Mouse (Mus musculus) CH12F3 (cell line): Measurements from ENCODE around the gene Rsrc2.
"Not testable (repeated sequence)": the region's sequence is repeated elsewhere in the genome, so short reads cannot be mapped to it uniquely, and the experiment has no call there.

ENCODE experiments used
- in situ Hi-C: fragments of 300-500 bp; cut with MboI; formaldehyde crosslinking; loops from 2 replicates; pipeline ENCODE4 v1.14.3; 2020; ENCODE audit warnings: low sequenced_read_pairs

Rsrc2 gene

DNA sequence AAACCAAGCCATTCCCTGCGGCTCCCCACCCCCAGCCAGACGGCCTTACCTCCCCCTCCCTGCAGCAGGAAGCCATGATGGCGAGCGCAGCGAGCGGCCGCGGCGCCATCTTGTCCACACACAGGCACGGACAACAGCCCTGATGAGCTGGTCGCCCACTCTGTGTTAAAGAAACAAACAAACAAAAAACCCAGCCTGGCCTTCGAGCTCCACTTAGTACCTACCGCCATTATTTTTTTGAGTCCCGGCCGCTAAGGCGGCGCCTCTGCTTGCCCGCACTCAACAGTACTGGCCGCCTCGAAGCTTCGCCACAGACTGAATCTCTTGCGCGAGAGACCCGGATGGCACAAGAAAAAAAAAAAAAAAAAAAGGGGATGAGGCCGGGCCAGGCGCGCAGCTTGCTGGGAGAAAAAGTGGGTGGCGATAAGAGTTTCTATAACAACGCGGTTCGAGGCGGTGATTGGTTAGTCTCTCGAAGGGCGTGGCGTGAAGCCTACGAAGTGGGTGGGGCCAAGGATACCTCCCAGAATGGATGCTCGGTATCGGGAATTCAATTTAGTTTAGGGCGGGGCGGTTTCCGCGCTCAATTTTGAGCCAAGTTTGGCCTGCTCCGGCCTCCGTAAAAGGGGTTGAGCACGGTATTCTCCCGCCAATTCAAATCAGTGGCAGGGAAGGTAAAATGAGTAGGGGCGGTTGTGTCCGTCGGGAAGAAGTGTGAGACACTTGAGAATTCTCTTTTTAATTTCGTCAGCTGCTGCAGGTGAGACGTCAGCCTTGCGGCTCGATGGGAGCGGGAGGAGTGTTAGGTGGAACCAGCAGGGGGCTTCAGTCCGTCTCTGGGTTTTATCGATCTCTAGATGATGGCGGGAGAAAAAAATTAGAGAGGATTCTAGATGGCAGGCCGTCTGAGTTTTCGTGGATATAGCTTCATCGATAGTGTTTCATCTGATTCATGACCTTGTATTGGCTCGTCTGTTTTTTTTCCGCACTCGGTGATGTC is at the start of gene Rsrc2, which contains the start of gene Kntc1:
TSS of gene Rsrc2 (minus strand) at position 350 of the 1,000 bp plus-strand sequence.
TSS of gene Kntc1 (plus strand) at position 652 of the 1,000 bp plus-strand sequence.
- in situ Hi-C loops: no loop called here

DNA sequence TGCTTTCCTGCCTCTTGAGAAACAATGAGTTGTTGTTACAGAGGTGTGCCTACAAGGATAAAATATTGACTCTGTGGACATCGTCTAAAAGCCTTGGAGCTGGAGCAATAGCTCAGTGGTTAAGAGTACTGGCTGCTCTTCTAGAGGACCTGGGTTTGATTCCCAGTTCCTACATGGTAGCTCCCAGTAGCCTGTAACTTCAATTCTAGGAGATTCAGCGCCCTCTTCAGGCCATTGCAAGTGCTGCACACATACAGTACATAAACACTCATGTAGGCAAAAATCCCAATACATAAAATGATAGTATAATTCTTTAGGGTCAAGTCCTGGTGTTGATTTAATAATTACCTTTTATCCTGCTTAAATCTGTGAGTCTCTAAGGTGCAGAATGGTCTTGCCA is 43.9 kb upstream of the Rsrc2 start:
- in situ Hi-C loops: no loop called here

DNA sequence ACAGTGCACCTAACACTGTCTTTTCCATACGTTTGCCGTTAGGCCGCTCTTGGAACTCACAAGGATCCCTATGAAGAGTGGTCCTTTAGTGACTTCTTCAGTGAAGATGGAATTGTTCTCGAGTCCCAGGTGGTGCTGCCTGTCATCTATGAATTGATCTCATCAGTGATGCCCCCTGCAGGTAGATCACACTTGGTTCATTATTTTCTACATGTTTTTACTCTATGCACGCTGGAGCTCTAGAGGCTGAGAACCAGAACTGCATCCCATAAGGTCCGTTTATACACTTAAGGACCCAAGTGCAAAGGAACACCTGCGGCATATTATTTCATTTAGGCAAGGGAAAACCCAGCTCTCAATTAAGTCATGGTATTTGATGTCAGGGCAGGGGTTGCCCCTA is 39.8 kb upstream of the Rsrc2 start:
- in situ Hi-C loops: no loop called here

DNA sequence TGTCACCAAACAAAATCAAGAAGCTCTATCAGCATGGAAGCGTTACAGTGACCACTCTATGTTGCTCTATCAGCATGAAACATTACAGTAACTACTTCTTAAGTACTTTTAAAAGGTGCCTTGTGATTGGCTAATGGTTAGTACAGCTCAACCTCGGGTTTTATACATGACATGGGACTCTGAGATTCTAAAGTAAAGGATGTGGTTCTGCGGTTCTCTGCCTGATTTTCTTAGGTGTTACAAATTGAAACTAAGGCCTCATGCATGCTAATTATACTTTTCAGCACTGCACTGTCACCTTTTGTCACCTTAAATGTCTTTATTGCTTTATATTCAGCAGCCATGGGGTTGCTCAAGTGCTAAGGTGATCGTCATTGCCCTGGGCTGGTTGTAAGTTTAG is 32.6 kb upstream of the Rsrc2 start:
- in situ Hi-C loops: no loop called here

DNA sequence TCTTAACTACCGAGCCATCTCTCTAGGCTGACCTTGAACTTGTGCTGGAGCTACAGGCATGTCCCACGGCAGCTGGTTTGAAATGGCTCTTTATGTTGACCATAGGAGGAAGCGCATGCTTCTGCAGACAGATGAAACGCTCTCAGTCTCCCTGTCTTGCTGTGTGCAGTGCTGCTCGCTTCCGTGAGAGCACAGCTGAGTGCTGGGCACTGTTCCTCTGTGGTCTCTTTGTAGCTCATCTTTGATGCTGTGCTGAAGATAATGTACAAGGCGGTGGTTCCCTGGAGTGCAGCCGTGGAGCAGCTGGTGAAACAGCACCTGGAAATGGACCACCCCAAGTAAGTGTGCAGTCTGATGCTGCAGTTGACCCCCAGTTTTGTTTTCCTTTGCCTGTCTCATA is 31.5 kb upstream of the Rsrc2 start:
- in situ Hi-C loops: no loop called here

DNA sequence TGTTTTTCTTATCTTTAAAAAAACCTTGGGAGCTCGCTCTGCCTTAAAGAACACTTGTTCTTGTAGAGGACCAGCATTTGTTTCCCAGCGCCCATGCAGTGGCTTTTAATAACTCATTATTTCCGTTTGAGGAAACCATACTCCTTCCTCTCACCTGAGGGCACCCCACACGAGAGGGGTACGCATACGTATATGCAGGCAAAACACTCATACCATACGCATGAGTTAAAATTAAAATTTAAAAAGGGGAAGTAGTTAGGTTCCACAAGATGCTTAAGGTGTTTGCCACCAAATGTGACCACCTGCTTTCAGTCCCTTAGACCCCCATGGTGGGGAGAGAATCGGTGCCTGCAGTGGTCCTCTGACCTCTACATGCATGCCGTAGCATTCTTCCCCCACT is 24.2 kb upstream of the Rsrc2 start:
- in situ Hi-C loops: no loop called here

DNA sequence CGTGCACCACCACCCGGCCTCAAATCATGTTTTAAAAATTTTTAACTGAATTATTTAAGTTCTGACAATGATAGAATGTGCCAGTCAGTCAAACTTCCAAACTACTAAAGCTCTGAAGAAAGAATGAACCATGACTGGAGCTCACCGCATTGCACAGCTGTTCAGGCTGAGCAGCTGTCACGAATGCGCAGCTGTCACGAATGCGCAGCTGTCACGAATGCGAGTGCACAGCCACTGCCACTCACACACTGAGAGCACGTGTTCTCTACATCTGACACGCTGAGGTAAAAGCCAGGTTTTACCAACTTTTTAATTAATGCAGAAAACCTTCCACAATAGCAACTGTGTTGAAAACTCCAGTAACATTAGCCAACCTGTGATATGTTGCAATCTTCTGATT is 17.2 kb upstream of the Rsrc2 start:
- in situ Hi-C loops: not testable (repeated sequence)

DNA sequence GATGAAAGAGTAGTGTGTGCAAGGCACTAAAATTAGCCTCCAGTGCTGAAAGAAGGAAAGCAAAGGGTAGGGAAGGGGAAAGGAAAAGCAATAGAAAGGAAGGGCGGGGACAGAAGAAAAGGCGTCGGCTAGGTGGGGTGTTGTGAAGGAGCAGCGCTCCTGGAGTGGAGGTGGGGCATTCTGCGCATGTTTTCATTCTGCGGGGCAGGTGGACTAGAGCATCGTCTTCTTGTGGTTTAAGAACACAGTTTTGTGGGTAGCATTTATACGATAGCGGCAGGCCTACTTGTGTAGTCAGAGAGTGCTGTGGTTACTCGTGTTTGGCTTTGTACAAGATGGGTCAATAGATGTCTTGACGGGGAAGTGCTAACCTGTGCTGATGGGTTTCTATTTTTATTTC is 16.3 kb upstream of the Rsrc2 start:
- in situ Hi-C loops: no loop called here

DNA sequence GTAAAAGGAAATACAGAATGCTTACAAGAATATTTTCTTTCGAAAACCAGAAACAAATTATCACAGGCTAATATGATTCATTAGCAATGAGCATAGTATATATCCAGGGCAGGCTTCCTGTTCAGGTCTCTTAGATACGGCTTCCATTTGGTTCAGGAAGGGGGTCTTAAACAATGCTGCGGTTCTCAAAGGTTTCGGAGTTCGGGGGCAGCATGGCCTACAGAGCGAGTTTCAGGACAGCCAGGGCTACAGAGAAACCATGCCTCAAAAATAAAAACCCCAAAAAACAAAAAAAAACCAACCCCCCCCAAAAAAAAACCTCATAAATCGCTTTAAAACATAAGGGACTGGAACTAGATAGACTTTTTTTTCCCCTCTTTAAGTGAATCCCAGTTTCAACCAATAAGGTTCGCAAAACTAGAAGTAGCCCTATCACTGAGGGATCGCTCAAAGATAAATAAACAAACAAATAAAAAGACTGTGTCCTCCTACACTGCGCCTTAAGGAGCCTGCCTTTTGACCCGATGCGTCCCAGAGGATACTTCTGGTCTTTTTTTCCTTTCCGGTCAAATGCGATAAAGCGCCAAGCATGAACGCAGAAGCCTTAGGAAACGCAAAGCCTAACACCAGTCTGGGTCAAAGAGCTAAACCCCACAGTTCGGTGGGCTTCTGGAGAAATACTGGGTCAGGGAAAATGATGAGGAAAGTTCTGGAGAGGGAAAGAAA is 712 bp downstream of the Rsrc2 start:
- in situ Hi-C loops: no loop called here

DNA sequence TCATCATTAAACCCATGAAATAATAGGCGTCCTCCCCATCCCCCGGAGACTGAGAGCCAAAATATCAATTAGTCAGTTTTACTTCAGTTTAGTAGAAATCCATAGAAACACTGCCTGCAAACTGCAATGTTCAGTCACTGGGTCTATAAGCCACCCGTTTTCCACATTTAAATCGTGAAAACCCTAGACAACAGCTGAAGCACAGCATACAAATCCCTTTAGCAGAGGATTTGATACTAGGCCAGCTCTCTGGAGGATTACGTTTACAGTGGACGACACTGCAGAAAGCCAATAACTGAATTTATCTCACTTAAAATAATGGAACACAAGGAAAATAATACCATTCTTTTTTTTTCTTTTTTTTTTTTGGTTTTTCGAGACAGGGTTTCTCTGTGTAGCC is 1.6 kb downstream of the Rsrc2 start:
- in situ Hi-C loops: no loop called here

DNA sequence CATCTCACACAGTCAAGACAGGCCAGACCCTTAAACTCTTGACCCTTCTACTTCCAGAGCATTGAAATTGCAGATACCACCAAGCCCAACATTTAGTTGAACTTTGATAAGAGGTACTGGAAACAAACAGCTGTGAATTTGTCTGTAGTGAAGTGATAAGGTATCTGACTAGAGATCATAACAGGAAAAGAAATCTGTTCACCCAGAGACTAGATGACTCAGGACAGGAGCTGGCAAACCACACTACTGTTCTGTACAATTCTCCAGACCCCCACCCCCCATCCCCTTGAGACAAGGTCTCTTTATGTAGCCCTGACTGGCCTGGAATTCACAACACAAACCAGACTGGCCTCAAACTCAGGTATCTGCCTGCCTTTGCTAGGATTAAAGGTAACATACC is 3.0 kb downstream of the Rsrc2 start:
- in situ Hi-C loops: no loop called here

DNA sequence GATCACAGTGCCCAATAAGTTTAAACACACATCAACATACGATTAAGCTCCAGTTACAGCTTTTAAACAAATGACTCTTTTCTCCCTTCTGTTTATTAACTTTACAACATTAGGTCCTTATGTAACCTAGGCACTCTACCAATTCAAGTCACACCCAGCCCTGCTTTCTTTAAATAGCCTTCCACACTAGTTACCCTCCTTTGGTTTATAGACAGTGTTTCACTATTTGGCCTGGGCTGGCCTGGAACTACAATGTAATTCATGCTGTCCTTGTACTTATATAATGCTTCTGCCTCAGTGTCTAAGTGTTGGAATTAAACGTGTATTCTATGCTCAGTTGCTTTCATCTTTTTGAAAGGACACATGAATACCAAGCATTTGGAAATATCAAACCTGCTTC is 4.9 kb downstream of the Rsrc2 start:
- in situ Hi-C loops: no loop called here

DNA sequence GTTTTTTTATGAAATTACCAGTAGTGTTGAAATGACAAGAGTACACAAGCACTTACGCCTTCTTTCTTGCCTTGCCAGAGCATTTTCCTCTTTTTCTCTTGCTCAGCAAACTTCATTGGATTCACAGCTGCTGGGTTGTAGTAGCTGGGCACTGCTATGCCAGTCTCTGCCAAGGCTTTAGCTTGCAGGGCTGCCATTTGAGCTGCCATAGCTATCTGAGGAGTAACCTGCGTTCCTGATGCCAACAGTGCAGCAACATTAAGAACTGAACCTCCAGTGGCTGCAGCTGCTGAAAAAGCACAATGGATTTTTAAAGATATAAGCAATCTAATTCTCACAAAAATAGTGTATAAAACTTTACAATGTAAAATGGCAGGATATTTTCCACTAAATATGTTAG is 18.2 kb downstream of the Rsrc2 start:
- in situ Hi-C loops: no loop called here

DNA sequence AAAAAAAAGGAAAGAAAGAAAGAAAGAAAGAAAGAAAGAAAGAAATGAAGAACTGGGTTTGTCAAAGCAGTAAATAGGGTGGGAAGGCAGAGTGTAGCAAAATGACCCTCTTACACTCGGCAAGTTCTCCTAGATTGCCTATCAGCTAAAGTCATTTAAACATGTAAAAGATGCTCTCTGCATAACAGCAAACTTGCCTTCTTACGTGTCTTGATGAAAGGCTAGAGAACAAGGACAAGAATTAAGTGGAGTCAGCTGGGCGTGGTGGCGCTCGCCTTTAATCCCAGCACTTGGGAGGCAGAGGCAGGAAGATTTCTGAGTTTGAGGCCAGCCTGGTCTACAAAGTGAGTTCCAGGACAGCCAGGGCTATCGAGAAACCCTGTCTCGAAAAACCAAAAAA is 25.4 kb downstream of the Rsrc2 start:
- in situ Hi-C loops: not testable (repeated sequence)

DNA sequence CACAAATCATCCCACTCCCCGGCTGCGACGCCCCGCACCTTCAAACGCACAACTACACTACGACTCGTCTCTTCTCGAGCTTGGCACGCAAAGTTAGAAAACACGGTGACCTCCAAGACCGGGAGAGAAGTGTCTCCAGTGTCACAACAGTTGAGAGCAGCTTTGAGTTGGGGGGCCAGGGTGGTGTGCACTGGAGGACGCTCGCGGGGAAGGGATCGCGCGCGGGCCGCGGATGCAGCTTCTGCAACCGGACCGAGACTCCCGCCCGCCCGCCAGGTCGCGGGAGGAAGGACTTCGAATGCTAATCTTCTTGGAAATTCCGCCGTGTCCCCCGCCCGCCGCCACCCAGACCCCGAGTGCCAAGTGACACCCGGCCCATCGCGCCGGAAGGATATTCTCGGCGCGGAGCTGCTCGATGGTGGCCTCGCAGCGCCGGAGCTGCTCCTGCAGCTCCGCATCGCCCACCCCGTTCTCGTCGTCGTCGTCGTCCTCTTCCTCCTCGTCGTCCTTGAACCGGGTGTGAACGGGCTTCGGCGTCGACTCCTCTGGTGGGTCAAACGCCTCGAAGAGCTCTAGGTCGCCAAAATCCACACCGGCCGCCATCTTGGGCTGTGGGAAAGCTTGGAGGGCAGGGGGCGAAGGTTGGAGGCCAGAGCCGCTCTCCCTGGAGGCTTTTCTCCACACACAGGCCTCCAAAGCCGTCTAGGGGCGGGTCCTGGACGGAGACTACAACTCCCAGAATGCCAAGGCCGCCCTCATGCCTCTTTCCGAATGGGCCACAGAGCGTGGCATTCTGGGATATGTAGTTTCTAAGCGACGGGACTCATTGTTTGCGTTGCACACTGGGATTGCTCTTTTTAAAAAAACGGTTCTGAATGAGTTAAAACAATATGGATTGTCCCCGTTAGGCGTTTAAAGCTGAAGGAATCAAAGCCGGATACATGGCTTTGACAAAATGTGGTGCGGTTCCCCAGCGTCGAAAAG is 28.6 kb downstream of the Rsrc2 start, which contains the start of gene Zcchc8:
TSS of gene Zcchc8 (minus strand) at position 773 of the 984 bp plus-strand sequence.
- in situ Hi-C loops: no loop called here

DNA sequence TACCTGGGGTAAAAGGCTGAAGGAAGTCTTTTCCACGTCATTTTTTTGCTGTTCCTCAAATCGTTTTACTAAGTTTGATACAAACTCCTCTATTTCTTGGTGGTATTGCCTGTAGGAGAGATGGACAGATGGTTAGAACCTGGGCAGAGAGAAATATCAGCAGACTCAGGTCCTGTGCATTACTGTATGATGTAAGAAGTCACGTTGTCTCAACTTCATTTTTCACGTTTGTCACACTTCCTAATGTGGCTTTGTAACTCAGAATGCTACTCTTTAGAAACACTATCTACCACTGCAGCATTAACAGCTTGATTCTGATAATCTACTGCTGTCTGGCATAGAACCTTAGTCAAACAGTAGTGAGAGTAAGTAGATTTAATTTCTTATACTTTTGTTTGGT is 34.6 kb downstream of the Rsrc2 start:
- in situ Hi-C loops: no loop called here

DNA sequence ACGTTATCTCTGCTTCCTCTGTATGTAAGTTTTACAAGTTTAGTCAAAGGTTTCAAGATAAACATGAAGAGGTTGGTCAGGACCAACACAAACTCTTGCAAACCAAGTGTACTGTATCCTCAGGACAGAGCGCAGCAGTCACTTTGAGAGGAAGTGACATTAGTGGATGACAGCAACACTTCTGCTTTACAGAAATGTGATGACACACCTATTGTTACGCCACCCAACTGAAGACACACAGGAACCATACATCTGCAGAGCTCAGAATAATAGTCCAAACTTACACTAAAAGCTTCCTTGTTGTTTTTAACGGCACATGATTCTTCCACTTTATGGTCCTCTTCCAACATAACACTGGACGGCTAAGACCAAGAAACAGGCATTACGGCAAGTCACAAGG is 35.4 kb downstream of the Rsrc2 start:
- in situ Hi-C loops: no loop called here

DNA sequence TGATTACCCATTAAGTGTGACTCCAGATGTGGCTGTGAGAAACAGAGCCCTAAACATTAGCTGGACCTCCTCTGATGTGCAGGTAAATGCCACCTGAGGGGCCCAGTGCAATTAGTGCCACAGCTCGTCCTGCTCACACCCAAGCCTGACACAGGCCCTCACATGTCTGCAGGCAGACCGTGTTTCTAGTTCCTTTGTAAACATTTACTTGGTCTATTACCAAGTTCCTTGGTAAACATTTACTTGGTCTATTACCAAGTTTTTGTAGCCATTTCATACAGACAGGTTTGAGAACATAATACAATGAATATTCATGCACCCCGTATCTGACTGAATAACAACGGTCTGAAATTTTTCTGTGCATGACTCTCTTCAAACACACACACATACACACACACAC is 39.6 kb downstream of the Rsrc2 start:
- in situ Hi-C loops: no loop called here

DNA sequence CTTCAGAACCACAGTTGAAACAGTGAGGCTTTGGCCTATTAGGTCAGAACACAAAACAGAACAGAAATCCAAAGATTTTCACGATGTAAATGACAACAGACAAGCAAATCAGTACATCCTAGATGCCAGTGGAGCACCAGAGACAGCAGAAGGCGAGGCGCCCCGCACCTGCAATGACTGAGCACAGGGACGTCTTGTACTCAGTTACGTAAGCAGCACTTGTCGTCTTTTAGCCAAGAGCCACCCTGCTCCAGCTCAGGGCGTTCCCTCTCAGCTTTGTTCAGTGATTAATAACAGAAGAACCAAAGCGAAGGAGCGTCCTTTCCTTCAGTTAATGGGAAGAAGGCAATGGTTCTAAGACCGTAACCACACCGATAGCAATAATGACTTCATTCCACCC is 40.6 kb downstream of the Rsrc2 start:
- in situ Hi-C loops: no loop called here

DNA sequence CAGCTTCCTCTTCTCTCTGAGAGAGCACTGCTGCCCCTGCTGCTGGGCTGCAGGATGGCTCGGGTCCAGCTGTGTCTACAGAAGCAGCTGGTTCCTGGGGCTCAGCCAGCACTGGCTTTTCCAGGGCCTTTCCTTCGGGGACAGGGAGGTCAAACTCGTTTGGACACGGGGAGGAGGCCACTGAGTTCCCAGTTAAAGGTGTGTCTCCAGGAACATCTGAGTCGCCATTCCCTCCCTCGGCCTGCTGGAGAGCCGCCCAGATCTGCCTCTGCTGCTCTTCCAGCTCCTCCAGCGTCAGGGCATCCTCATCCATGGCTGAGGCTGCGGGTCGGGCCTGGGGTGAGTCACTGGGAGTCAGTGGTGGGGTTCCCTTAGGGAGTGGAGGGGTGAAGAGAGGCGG is 48.6 kb downstream of the Rsrc2 start:
- in situ Hi-C loops: no loop called here

DNA sequence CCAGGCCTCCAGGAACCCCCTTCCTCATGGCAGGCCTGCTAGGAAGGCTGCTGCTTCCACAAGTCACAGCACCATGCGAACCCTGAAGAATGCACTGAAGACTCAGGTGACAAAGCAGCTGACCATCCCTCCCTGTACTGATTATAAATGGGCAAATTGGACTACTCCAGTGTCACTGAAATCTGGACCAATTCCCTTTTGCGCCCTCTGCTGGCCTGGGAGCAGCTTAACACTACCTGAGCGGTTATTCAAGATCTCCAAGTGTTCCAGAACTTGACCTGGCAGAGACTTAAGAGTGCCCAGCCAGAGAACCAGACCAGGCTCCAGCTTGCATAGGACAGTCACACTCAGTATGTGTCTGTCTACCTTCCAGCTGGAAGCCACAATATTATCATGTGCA is 50.0 kb downstream of the Rsrc2 start:
- in situ Hi-C loops: loop anchor here (5.0 kb wide), 1 partner anchor 72 kb away; no protein-coding TSS in a partner anchor
